Mouse (Mus musculus) G1E (cell line): ENCODE results near the gene Slc6a5.

ENCODE experiments used
- CTCF ChIP-seq: IDR thresholded peaks from 2 replicates; pipeline ENCODE4 v1.5.1; 2012; ENCODE audit warnings: low read depth, low read length, inconsistent platforms, mixed read lengths
- GATA1 ChIP-seq: IDR thresholded peaks from 2 replicates; pipeline ENCODE4 v1.6.1; 2012; ENCODE audit warnings: borderline replicate concordance, low read length, inconsistent platforms, mixed read lengths
- TAL1 ChIP-seq: conservative IDR thresholded peaks from 2 replicates; pipeline ENCODE4 v1.6.1; 2012; ENCODE audit warnings: low read depth, low read length, inconsistent platforms, mixed read lengths

DNA sequence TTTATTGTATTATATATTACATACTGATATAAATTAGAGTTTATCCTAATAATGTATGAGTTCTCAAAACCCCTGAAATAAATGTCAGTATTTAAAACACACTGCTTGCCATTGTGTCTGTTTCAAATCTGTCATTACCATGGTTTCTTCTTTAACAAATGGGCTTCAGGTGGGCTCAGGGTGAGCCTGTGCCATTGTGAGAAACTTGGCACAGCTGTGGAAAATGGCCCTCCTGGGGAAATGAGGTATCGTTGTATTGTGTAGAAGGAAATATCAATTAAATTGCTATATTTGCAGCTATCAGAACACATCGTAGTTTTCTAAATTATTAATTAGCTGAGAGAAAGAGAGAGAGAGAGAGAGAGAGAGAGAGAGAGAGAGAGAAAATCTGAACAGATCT is 53.8 kb downstream of the Slc6a5 start:
- TF ChIP-seq CTCF (no peak), GATA1 (no peak), TAL1 (no peak)
